Mouse (Mus musculus) CH12.LX (cell line): ENCODE measurements around the gene Tgm3.

Experiments used
- CHD1 ChIP-seq: IDR thresholded peaks from 2 replicates; pipeline ENCODE4 v1.6.1; 2012; ENCODE audit warnings: low read depth, low read length, improper control_type of control experiment, inconsistent platforms
- CTCF ChIP-seq, 2 experiments: IDR thresholded peaks in 1 of 2; conservative IDR thresholded peaks in 1 of 2; 2 replicates each; pipeline ENCODE4 v1.5.1; 2011 to 2012; ENCODE audit warnings: low read depth in 2 of 2, low read length in 2 of 2, improper control_type of control experiment in 1 of 2, inconsistent platforms in 1 of 2, mild to moderate bottlenecking in 1 of 2, moderate library complexity in 1 of 2
- ETS1 ChIP-seq: conservative IDR thresholded peaks from 2 replicates; pipeline ENCODE4 v1.6.1; 2012; ENCODE audit warnings: low read depth, mild to moderate bottlenecking, inconsistent platforms, low read length, improper control_type of control experiment, moderate library complexity
- JUND ChIP-seq: conservative IDR thresholded peaks from 2 replicates; pipeline ENCODE4 v1.6.1; 2011; ENCODE audit warnings: low read depth, low read length, improper control_type of control experiment
- MAX ChIP-seq: IDR thresholded peaks from 2 replicates; pipeline ENCODE4 v1.6.1; 2011; ENCODE audit warnings: low read length, improper control_type of control experiment
- MAZ ChIP-seq: IDR thresholded peaks from 2 replicates; pipeline ENCODE4 v1.6.1; 2012; ENCODE audit warnings: low read depth, mild to moderate bottlenecking, inconsistent platforms, low read length, improper control_type of control experiment, moderate library complexity
- MYC ChIP-seq: IDR thresholded peaks from 2 replicates; pipeline ENCODE4 v1.6.1; 2011; ENCODE audit warnings: low read depth, mild to moderate bottlenecking, improper control_type of control experiment, low read length
- NRF1 ChIP-seq: IDR thresholded peaks from 2 replicates; pipeline ENCODE4 v1.6.1; 2014; ENCODE audit warnings: low read depth, mild to moderate bottlenecking, inconsistent platforms, low read length, improper control_type of control experiment, moderate library complexity
- PAX5 ChIP-seq: IDR thresholded peaks from 2 replicates; pipeline ENCODE4 v1.6.1; 2012; ENCODE audit warnings: low read length, inconsistent platforms, mixed read lengths
- POLR2A ChIP-seq: IDR thresholded peaks from 2 replicates; pipeline ENCODE4 v1.6.1; 2011; ENCODE audit warnings: low read depth, mild to moderate bottlenecking, improper control_type of control experiment, low read length
- POLR2AphosphoS2 ChIP-seq: IDR thresholded peaks from 2 replicates; pipeline ENCODE4 v1.6.1; 2011; ENCODE audit warnings: low read depth, low read length, improper control_type of control experiment
- SMC3 ChIP-seq: IDR thresholded peaks from 2 replicates; pipeline ENCODE4 v1.6.1; 2011; ENCODE audit warnings: low read depth, low read length, improper control_type of control experiment
- ZKSCAN1 ChIP-seq: IDR thresholded peaks from 2 replicates; pipeline ENCODE4 v1.6.1; 2012; ENCODE audit warnings: low read depth, inconsistent platforms, low read length, improper control_type of control experiment, borderline replicate concordance
- ZNF384 ChIP-seq: IDR thresholded peaks from 2 replicates; pipeline ENCODE4 v1.6.1; 2012; ENCODE audit warnings: low read depth, low read length, improper control_type of control experiment, inconsistent platforms

DNA sequence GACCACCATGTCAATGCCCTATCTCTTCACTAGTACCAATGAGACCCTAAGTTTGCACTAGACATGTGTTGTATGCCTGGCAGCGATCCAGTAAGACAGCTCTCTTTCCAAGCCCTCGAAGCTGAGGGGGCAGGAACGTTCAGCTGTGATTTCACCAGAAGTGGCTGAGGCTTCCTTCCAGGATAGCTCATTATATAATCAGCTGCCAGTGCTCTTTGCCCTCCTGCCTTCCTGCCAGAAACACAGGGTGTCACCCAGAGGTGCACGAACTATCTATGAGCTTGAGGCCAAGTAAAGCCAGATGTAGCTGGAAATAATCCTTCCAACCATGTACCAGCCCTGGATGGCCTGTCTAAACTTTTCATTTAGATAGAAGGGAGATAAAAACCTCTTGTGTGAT lies 8.1 kb upstream of the Tgm3 start:
- TF ChIP-seq MAZ = no peak
- TF ChIP-seq MYC = no peak
- TF ChIP-seq ZNF384 = no peak
- TF ChIP-seq POLR2A = no peak
- TF ChIP-seq NRF1 = no peak
- no peak for TF ChIP-seq POLR2AphosphoS2
- no peak for TF ChIP-seq PAX5
- no peak for TF ChIP-seq CTCF (conservative IDR thresholded peaks at IDR 0.05 in 1 of 2, IDR thresholded peaks at IDR 0.05 in 1 of 2; ENCODE audit: low read depth in 2 of 2, low read length in 2 of 2)
- no peak for TF ChIP-seq ETS1
- no peak for TF ChIP-seq MAX
- TF ChIP-seq CHD1 = no peak
- TF ChIP-seq ZKSCAN1 = no peak
- TF ChIP-seq SMC3 = no peak
- no peak for TF ChIP-seq JUND
